22 mouse cellular contexts compared by ENCODE assay signal in genomic region chr9:70296916-70297315, GRCm38 (mm10).
DNase-seq lines count a peak whose midpoint lies in the region; ATAC-seq lines count a peak whose summit lies in the region.
"Had no signal": no experiment of that assay in that cellular context is flagged by ENCODE, and none has a peak within 500 bp of the region (broad histone marks: within the 10 kb centered on the region; RNA-seq: fewer than 3 reads in every experiment).

No protein-coding gene starts in this region.

- H3K36me3 ChIP-seq in heart, embryonic 10.5 days, result peaks cover 16% of the 10 kb centered on the region
- H3K36me3 ChIP-seq in neural tube, embryonic 14.5 days (ENCODE audit: control insufficient read depth, insufficient read depth, low read length), result no peaks in the 10 kb centered on the region
- H3K36me3 ChIP-seq in hindbrain, embryonic 13.5 days, result 0 out of 2 replicates have a peak, but pooled peaks cover under 1% of the 10 kb centered on the region
- H3K36me3 ChIP-seq: hindbrain, embryonic 15.5 days; liver, embryonic 12.5 days had no signal

- ATAC-seq in neural tube, embryonic 14.5 days (ENCODE audit: low read depth), result peak; percentile 21; the same call in 1 of the 2 replicates
- 0 out of 2 replicates have a peak, but pooled peaks have one; percentile 52 for ATAC-seq in hindbrain, embryonic 13.5 days (ENCODE audit: low FRiP score)
- ATAC-seq: activated CD4-positive, CD25-positive, alpha-beta regulatory T cell, adult 4 months; liver, embryonic 12.5 days had no signal

- H3K4me1 ChIP-seq in heart, embryonic 10.5 days, result peaks cover 3% of the 10 kb centered on the region; the same call in 1 of the 2 replicates
- H3K4me1 ChIP-seq in neural tube, embryonic 14.5 days (ENCODE audit: control insufficient read depth, insufficient read depth, low read length), result 0 out of 2 replicates have a peak, but pooled peaks cover 2% of the 10 kb centered on the region
- H3K4me1 ChIP-seq in hindbrain, embryonic 13.5 days (replicated peaks), result peaks cover 23% of the 10 kb centered on the region
- H3K4me1 ChIP-seq: limb, embryonic 12.5 days; liver, embryonic 12.5 days had no signal

- no peaks in the 10 kb centered on the region for H3K9me3 ChIP-seq in heart, embryonic 10.5 days
- no peaks in the 10 kb centered on the region for H3K9me3 ChIP-seq in neural tube, embryonic 14.5 days (ENCODE audit: control insufficient read depth, low read length)
- no peaks in the 10 kb centered on the region for H3K9me3 ChIP-seq in hindbrain, embryonic 13.5 days
- H3K9me3 ChIP-seq: hindbrain, embryonic 15.5 days; limb, embryonic 12.5 days had no signal

- H3K27me3 ChIP-seq in heart, embryonic 10.5 days (ENCODE audit: insufficient read depth, poor library complexity, severe bottlenecking), result no peaks in the 10 kb centered on the region
- no peaks in the 10 kb centered on the region for H3K27me3 ChIP-seq in neural tube, embryonic 14.5 days (ENCODE audit: control insufficient read depth, insufficient read depth, low read length)
- H3K27me3 ChIP-seq in hindbrain, embryonic 13.5 days, result no peaks in the 10 kb centered on the region
- H3K27me3 ChIP-seq: embryonic facial prominence, embryonic 13.5 days; hindbrain, embryonic 15.5 days; limb, embryonic 12.5 days; liver, embryonic 12.5 days had no signal

- DNase-seq in heart, adult 11 months, result peak; percentile 91
- DNase-seq in heart, embryonic 10.5 days (ENCODE audit: low spot score), result no peak
- DNase-seq in neural tube, embryonic 10.5 days (ENCODE audit: extremely low spot score, low spot score), result no peak
- no peak for DNase-seq in cerebellum, adult 18-20 months
- no peak for DNase-seq in spleen, postnatal 14 days (ENCODE audit: low spot score in 2 of 2)
- DNase-seq: adrenal gland, postnatal 14 days; cerebellum, adult 11-12 months; cerebellum, postnatal 36 days; gastrocnemius, postnatal 36 days; kidney, adult 18-20 months; lung, adult 2 months; right cerebral cortex, postnatal 14 days; spleen, adult 18-20 months; thymus, postnatal 36 days had no signal

- H3K4me3 ChIP-seq in heart, embryonic 10.5 days, result no peak overlapping the region
- H3K4me3 ChIP-seq in neural tube, embryonic 14.5 days (ENCODE audit: low read depth, low read length), result no peak overlapping the region
- no peak overlapping the region for H3K4me3 ChIP-seq in hindbrain, embryonic 13.5 days
- H3K4me3 ChIP-seq: embryonic facial prominence, embryonic 13.5 days; hindbrain, embryonic 15.5 days; limb, embryonic 12.5 days; liver, embryonic 12.5 days had no signal

- WGBS in heart, embryonic 10.5 days, result 43% methylated on average over 2 of the region's 2 CpGs
- 5% methylated on average over 2 of the region's 2 CpGs for WGBS in neural tube, embryonic 14.5 days
- 9% methylated on average over 2 of the region's 2 CpGs for WGBS in hindbrain, embryonic 13.5 days

- no peak overlapping the region for H3K9ac ChIP-seq in neural tube, embryonic 14.5 days (replicated peaks; ENCODE audit: low read depth, low read length)
- H3K9ac ChIP-seq in hindbrain, embryonic 13.5 days, result no peak overlapping the region
- H3K9ac ChIP-seq: embryonic facial prominence, embryonic 13.5 days; hindbrain, embryonic 15.5 days; limb, embryonic 12.5 days; liver, embryonic 12.5 days had no signal

- H3K27ac ChIP-seq in heart, embryonic 10.5 days, result no peak overlapping the region
- H3K27ac ChIP-seq in neural tube, embryonic 14.5 days (ENCODE audit: low read depth, low read length), result no peak overlapping the region
- peak overlapping the region; percentile 30; the same call in 1 of the 2 replicates for H3K27ac ChIP-seq in hindbrain, embryonic 13.5 days
- H3K27ac ChIP-seq: embryonic facial prominence, embryonic 13.5 days; hindbrain, embryonic 15.5 days; kidney, postnatal 0 days; limb, embryonic 12.5 days; liver, embryonic 12.5 days had no signal

- no peak overlapping the region for H3K4me2 ChIP-seq in neural tube, embryonic 14.5 days (ENCODE audit: low read depth, low read length)
- no peak overlapping the region for H3K4me2 ChIP-seq in hindbrain, embryonic 13.5 days
- H3K4me2 ChIP-seq: embryonic facial prominence, embryonic 13.5 days; hindbrain, embryonic 15.5 days; limb, embryonic 12.5 days; liver, embryonic 12.5 days had no signal
